Mouse (Mus musculus) adrenal gland, adult (tissue): ENCODE measurements around the gene Ssb.

Experiments
- DNase-seq, 2 experiments: peaks; one replicate each; pipeline ENCODE4 v3.0.0; 2022 to 2023; ENCODE audit warnings: low spot score in 1 of 2; ENCODE audit not compliant: inconsistent age in 2 of 2

The Ssb gene

GRCm38 (mm10) chr2:69861485-69862091, at the start of gene Ssb:
Gene Ssb (plus strand): TSS chr2:69861562.
- peak; percentile 94 to 96 for DNase-seq

- DNase-seq, result no peak
Observed at GRCm38 (mm10) chr2:69816575-69816974, 44.8 kb upstream of the Ssb start.

GRCm38 (mm10) chr2:69818350-69819085, 42.8 kb upstream of the Ssb start:
- DNase-seq, result no peak

- DNase-seq, result no peak
Observed at GRCm38 (mm10) chr2:69820201-69820600, 41.2 kb upstream of the Ssb start.

GRCm38 (mm10) chr2:69821711-69822110, 39.7 kb upstream of the Ssb start, which contains the start of gene Klhl23:
Gene Klhl23 (plus strand): TSS chr2:69821944.
- DNase-seq, result peak in 1 of 2 experiments; percentile 17

GRCm38 (mm10) chr2:69822361-69823128, 38.8 kb upstream of the Ssb start:
- DNase-seq, result peak; percentile 60 to 86

GRCm38 (mm10) chr2:69823129-69823677, 38.2 kb upstream of the Ssb start:
- DNase-seq, result peak; percentile 54 to 85

- DNase-seq, result no peak
Observed at GRCm38 (mm10) chr2:69825898-69826297, 35.5 kb upstream of the Ssb start.

GRCm38 (mm10) chr2:69826380-69826779, 35.0 kb upstream of the Ssb start:
- no peak for DNase-seq

GRCm38 (mm10) chr2:69828031-69828430, 33.3 kb upstream of the Ssb start:
- DNase-seq, result no peak

- DNase-seq, result no peak
Observed at GRCm38 (mm10) chr2:69829680-69830079, 31.7 kb upstream of the Ssb start.

- no peak for DNase-seq
Observed at GRCm38 (mm10) chr2:69830116-69830515, 31.2 kb upstream of the Ssb start.

GRCm38 (mm10) chr2:69837244-69837967, 24.0 kb upstream of the Ssb start:
- DNase-seq, result no peak

- DNase-seq, result no peak
Observed at GRCm38 (mm10) chr2:69837996-69838395, 23.4 kb upstream of the Ssb start.

GRCm38 (mm10) chr2:69838707-69839106, 22.7 kb upstream of the Ssb start:
- DNase-seq, result no peak

GRCm38 (mm10) chr2:69840261-69840660, 21.1 kb upstream of the Ssb start:
- DNase-seq, result no peak

GRCm38 (mm10) chr2:69849215-69849614, 12.1 kb upstream of the Ssb start:
- DNase-seq, result no peak

- DNase-seq, result no peak
Observed at GRCm38 (mm10) chr2:69851427-69852058, 9.8 kb upstream of the Ssb start.

GRCm38 (mm10) chr2:69856392-69856791, 5.0 kb upstream of the Ssb start:
- no peak for DNase-seq

GRCm38 (mm10) chr2:69857882-69858281, 3.5 kb upstream of the Ssb start:
- DNase-seq, result no peak
